Mouse (Mus musculus) adipocyte (in vitro differentiated cells): ENCODE measurements at regions not wholly inside any gene's neighbourhood (a gene's known extent, or its start where the extent isn't known, plus 50 kb on each side); places are given as distances from the start of the nearest gene placed in this dataset.
A peak's percentile ranks its signal among the peaks of the same experiment; 100 is the strongest.
"Not testable (repeated sequence)": the region's sequence is repeated elsewhere in the genome, so short reads cannot be mapped to it uniquely, and the experiment has no call there.

Experiments used
- DNase-seq: peaks from one replicate; pipeline ENCODE4 v3.0.0-alpha.2; 2016; ENCODE audit warnings: low spot score

DNA sequence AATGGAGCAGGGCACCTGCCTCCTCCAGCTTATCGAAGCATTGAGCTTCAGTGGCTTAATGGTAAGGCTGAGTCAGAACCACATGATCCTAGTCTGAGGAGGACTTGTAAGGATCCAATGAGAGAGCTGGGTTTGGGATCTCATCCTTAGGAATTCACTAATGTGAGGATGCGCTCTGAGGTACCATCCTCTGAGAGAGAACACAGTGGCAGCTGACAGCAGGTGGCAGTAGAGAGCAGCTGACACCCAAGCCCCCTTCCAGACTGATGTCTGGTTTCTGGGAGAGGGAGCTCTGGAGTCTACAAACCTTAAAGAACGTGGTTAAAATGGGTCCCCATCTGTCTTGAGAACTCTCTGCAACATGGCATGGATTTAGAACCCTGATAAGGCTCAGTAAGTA lies 137.8 kb downstream of the B3glct start:
- DNase-seq: peak; percentile 5

DNA sequence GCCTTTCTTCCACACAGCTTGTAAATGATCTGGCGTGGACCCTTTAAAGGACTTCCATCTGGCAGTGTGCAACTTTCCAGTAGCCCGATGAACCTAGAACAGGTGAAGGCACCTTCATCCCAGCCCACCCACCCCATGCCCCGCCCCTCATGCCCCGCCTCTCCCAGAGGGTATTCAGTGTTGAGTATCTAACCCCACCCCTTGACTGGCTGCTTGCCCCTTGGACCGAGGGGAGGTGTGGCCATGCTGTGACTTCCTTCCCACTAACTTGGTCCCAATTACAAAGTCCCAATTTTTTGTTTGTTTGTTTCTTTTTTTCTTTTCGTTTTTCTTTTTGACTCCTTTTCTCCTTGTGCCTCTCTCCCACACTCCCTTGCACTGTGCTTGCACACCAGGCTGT lies 140.8 kb downstream of the B3glct start:
- DNase-seq: no peak

DNA sequence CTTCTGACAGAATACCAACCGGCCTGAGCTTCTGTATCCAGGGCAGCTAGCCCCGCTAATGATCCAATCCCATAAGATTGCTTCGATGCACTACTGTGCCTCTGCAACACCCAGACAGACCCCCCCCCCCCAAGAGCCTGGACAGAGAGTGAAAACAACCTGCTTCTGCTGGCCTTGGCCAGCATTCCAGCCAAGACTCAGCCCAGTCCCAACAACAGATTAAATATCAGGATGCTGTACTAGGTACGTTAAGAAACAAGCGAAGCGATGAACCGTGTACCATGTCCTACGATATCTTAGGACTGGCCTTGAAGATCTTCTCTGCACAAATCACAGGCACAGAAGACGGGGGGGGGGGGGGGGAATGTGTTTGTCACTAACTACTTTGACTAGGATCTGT lies 145.8 kb downstream of the B3glct start:
- DNase-seq: no peak

DNA sequence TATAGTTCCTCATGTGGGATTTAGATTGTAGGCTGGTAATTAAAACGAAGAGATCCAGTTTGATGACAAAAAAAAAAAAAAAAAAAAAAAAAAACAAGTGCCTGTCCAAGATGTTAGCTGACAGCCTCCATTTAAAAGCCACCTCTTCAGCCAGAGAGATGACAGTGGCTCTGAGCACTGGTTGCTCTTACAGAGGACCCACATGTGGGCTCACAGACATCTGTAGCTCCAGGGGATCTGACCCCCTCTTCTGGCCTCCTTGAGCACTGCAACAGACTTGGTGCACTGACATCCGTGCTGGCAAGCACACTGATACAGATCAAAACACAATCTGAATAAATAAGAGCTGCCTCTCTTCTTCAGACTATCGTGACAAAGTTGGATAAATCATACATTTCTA lies 149.6 kb downstream of the B3glct start:
- no peak for DNase-seq

DNA sequence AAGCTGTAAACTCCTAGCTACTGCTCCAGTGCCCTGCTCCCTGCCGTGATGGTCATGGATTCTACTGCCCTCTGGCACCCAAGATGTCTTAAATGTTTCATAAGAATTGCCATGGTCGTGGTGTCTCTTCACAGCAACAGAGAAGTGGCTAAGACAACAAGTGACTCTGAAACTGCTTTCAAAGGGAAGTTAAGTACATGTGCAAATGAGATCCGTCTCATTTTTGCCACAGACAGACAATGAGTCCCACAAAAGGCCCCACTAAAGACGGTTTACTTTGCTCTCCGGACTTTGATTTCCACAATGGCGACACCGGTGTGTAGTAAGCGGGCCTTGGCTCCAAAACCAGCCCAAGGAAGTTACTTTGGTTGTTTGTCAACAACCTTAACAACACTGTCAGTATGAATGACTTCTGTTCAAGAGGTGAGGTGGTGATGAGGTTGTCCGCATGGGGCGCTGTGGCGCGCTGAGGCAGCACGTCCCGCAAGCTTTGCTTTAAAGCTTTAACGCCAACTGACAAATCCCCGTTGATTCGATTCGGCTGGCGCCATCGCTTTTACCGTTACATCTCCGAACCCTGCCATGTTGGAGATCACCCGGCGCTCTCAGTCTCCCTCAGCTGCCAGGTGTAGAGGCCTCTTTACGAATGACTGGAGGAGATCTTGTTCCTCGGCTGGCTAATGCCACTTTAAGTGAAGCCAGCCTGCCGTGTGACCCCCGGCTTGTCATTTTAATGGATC lies 153.3 kb downstream of the B3glct start:
- DNase-seq: no peak

DNA sequence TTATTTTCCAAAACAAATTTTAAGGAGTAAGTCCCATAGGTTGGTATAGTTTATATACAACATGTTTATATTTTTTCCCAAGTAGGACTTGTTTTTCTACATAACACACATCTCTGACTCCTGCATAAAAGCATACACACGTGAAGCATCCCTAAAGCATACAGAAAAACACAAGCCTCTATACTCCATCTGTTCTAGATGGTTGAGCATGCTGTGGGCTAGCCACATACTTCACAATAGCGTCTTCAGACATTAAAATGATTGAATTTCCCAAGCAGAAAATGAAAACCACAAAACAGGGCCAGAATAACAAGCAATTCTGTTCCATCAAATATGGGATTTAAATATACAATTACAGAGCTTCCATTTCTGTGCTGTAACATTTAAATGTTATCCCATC lies 159.3 kb downstream of the B3glct start:
- no peak for DNase-seq

DNA sequence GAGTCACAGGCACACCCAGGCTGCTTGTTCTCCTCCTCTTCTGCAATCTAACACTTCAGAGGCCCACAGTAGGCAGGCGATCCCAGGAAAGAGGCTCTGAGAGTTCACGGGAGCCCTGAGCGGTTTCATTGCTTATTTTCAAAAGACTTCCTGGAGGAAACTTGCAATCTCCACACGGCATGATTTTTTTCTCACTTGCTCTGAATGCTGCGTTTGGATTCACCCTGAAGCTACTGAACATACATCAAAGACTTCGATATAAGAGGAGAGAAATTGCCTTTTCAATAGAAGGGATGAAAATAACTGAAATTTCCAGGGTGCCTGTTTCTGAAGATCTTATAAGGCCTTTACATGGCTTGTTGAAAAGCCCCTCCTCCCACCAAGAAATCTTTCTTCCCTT lies 164.5 kb downstream of the B3glct start:
- DNase-seq: no peak

DNA sequence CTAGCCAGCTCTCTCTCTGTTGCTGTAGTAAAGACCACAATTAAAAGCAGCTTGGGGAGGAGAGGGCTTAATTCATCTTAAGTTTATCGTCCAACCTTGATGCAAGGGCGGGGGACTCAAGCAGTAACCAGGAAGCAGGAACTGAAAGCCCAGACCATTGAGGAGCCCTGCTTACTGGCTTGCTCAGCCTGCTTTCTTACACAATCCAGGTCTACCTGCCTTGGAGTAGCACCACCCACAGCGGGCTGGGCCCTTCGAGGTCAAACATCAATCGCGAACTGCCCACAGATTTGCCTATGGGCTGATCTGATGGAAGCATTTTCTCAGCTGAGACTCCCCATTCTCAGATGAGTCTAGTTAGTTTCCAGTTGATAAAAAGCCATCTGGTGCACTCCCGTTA lies 165.3 kb downstream of the B3glct start:
- DNase-seq: no peak

DNA sequence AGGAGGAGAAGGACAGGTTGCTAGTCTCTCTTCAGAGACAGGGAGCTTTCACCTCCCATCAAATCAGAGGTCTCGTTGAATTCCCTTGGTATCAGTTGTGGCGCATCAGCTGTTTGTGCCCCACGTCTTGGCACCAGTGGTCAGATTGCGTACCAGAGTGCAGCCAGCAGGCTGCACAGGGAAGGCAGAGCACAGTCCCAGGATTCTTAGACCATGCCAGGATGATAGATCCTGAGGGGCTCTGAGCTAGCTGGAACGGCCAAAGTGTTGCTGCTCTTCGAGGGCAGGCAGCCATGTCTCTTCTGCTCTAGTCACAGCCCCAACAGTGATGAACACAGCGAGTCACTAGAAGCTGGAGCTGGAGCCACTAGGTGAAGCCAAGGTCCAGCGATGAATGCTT lies 167.2 kb downstream of the B3glct start:
- no peak for DNase-seq

DNA sequence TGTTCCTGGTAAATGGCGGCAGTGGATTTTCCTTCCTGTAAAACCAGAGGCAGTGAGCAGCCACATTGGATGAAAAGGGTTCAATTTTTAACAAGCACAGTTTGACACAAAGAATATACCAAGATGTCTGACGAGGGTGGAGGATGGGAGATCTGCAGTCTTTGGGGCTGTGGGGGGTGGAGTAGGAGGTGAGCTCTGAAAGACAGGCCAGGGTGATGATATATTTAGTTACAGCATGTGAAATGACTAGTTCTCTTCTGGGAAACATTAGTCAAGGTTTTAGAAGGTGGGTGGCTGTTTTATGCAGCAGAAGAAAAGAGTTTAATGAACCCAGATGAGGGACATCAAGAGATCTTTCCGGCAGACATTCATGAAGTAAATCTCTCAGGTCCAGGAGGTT lies 170.0 kb upstream of the Rxfp2 start:
- no peak for DNase-seq

DNA sequence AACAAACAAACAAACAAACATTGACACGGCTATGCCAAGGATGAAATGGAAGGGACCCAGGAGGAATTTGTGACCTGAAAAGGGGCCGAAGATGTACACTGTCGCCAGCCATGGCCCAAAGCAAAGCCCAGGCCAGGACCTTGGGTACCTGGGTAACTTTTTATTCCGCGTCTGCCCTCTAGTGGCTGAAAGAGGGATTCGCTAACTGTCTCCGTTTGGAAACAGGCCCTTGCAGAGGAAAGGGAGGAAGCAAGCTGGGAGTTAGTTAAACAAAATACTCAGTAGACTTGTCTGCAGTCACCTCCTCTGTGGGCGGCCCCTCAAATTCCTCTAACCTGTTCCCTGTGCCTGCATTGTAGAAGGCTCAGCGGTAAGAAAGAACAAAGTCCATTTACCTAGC lies 167.5 kb upstream of the Rxfp2 start:
- peak; percentile 85 for DNase-seq

DNA sequence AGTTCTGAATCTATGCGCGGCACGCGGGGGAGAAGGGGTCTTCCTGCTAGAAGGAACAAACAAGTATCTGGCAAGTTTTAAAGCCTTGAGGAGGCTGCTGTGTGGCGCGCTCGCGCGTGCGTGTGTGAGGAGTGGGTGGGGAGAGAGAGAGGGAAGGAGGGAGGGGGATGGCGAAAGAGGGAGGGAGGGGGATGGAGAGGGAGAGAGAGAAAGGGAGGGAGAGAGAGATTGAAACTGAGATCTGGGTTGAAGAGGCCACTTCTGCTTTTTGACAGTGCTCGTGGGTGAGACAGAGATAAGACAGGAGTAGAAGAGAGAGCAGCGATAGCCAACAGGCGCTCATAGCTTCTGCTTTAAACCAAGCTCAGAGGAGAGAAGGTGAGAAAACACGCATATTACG lies 166.0 kb upstream of the Rxfp2 start:
- no peak for DNase-seq

DNA sequence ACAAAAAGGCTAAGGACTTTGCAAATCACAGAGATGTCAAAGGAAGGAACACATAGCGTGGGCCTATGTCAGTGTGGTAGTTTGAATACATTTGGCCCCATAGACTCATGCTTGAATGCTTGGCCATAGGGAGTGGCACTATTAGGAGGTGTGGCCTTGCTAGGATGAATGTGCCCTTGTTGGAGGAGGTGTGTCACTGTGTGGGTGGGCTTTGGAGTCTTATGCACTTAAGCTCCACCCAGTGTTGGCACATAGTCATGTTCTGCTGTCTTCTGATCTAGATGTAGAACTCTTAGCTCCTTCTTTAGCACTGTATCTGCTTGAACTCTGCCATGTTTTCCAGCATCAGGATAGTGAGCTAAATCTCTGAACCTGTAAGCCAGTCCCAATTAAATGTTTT lies 162.4 kb upstream of the Rxfp2 start:
- no peak for DNase-seq

DNA sequence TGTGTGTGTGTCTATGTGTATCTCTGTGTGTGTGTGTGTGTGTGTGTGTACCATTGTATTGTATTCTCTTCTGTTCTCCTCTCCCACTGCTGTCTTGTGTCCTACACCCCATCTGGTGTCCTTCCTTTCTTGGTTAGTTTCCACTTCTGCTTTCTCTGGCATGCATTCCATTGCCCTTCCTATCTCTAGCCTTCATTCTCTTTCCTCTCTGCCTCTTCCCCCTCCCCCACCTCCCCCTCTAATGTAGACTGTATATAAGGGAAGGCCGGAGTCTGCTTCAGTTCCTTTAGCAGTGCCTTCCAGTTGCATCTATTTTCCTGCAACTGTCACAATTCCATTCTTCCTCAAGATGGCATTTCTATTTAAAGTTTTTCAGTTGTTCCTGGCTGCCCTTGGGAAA lies 161.5 kb upstream of the Rxfp2 start:
- no peak for DNase-seq

DNA sequence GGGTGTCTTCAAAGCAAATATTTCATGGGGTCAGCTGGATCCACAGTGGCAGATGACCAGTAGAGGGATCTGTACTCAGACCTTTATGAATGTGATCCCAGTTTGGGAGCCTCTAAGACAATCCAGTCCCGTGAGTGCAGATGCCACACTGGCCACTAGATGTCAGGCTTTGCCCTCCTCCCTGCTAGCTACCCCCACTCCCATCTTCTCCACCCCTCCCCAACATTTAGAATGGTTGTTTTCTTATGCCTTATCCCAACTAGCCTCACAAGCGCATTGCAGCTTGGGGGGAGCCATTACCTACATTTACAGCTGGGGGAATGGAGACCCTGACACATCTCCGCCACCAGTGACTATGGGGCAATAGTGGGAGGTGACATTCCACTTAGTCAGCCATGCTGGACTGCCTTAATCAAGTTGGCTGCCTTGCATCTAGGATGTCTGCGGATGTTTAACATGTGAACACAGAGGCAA lies 156.9 kb upstream of the Rxfp2 start:
- peak; percentile 23 for DNase-seq

DNA sequence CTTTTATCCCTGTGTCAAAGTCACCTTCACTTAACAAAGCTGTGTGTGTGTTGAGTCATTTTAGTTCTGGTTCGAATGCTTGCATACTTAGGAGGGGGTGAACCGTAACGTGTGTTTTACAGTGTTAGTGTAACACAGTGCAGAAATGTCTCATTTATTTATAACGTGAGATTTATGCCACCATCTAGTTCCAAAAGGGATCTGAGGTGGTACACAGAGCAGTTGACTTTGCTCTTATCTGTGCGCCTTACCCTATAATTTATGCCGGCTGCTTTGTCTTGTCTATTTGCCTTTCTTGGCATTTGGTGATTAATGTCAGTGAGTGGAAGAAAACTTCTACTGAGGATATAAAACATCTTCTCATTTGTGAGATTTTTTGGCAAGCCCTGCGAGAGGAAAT lies 150.5 kb upstream of the Rxfp2 start:
- no peak for DNase-seq

DNA sequence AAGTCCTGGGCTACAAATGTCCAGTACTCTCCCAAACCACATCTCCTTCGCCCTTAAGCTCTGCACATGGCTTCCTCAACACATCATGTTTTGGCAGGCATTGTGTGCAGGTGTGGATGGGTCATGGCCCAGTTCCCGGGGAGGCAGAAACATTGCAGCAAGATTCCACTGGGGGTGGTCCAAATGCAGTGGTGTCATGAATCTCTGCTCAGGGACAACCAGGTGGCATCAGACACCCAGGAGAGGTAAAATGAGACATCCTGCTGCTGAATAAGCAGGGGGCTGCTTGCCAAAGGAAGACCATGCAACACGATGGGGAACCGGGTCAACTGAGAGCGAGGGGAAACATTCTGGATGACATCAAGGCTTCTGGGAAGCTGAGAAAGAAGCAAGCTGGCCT lies 149.0 kb upstream of the Rxfp2 start:
- no peak for DNase-seq

DNA sequence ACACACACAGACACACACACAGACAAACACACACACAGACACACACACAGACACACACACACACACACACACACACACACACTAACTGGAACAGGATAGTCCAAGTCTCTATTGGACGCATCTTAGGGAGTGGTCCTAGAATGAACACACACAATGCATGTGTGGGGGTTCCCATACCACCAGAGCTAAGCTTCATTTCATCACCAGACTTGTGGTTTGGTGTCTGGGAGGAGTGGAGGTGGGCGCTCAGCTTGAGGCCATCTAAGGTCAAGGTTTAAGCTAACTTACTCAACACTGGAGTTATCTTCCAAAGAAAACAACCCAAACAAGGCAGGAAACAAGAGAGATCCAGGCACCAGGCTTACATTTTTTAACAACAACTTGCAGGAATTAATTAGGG lies 147.9 kb upstream of the Rxfp2 start:
- no peak for DNase-seq

DNA sequence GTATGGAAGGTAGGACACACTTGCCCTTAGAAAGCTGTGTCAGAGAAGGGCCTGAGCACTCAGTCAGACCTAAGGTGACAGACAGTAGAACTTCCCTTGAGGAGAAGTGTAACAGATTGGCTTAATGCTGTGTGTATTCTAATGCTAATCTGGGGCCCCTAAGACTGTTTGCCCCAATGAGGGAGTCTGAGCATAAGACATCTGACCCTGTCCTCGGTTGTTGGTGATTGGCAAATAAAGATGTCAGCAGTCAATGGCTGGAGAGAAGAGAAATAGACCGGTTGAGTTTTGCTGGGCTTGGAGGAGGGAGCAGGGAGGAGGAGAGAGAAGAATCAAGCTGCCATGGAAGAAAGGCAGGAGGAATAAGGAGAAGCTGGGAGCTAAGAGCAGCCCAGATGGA lies 147.0 kb upstream of the Rxfp2 start:
- DNase-seq: no peak

DNA sequence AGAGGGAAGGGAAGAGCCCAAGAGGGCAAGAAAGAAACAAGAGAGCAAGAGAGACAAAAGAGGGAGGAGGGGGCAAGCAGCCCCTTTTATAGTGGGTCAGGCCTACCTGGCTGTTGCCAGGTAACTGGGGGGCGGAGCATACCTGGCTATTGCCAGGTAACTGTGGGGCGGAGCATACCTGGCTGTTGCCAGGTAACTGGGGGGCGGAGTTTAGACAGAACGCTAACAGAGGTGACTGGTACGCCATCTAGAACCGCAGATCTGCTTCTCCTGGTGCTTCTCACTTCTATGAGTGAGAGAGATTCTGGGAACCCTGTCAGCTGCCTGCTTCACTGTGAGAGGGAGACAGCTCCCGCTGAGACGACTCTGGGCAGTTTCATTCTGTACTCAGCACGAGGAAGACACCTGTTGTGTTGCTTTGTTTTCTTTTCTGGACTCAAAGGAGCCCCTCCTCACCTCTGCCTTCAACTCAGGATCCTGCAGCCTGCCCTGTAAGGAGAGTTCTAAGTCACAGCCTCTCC lies 144.9 kb upstream of the Rxfp2 start:
- no peak for DNase-seq

DNA sequence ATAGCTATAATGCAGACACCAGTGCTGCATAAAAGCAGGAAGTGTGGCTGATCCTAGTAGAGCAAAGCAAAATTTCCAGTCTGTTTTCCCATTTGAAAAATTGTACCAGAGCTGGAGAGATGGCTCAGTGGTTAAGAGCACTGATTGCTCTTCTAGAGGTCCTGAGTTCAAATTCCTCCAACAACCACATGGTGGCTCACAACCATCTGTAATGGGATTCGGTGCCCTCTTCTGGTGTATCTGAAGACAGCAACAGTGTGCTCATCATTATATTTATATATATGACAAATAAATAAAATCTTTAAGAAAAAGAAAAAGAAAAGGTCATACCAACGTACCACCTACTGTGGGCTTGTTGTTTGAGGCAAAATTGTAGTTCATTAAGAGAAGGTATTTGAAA lies 144.1 kb upstream of the Rxfp2 start:
- no peak for DNase-seq

DNA sequence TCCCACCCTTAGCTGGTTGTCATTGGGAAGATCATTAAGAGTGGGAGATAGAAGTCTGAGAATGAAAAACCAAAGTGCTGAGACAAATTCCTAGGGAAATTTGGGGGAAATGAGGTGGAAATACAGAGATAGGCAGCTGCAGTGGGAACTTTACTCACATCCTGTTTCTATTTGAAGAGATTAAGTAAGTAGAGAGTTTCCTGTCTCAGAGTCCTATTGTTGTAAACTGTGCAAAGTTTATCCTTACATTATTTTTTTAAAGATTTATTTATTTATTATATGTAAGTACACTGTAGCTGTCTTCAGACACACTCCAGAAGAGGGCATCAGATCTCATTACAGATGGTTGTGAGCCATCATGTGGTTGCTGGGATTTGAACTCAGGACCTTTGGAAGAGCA lies 126.0 kb upstream of the Rxfp2 start:
- DNase-seq: not testable (repeated sequence)

DNA sequence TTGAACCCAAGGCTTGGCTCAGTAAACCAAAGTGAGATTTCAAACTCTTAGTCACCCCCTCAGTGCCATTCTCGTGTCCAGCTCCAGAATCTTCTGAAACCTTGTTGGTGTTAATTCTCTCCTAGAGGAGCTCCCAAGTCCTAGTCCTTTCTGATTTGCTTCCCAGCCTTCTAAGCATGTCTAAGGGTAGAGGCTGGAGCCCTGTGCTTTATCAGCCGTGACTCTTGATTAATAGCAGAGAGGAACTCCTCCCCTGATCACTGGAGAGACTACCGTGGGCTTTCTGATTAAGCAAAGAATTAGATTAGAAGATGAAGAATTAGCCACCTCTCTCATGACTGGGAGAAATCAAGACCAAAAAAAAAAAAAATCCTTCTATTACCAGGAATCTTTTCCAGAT lies 111.5 kb upstream of the Rxfp2 start:
- no peak for DNase-seq

DNA sequence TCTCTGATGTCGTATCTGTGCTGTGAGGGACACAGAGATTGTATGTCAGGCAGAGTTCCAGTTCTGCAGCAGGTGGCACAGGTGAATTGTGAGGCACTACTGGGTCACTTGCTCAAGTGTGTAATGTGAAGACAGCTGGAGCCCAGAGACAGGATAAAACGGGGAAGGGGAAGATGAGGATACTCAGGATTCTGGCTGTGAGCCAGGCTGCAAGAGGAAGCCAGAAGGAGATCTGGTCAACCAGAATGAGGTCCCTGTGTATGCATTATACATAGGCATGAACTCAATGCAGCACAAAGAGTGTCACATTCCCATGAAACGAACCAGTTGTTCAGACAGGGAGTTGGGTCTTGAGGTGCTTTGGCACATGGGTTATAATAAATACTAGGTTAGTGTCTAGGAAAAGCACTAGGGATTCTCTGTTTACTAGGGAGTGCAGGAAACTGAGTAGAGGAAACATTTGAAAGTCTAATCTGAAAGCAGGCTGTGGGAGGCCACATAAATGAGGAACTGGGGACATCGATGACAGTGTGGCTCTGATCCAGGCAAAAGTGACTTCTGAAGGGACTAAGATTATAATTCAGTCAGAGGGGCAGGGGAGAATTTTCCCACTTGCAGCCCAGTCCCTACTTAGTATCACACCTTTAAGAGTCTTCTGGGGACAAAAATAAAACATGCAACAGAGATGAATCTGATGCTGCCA lies 109.9 kb upstream of the Rxfp2 start:
- no peak for DNase-seq
